Mouse (Mus musculus) spleen, embryonic (tissue): ENCODE measurements around the gene Hist2h3c2.

Experiments used
- CTCF ChIA-PET: fragments of 350-600 bp; sonication (Branson Sonifier 250); formaldehyde crosslinking; loops from one replicate; lab custom pipeline; 2022; lab: Charles Lee

Gene Hist2h3c2

GRCm38 (mm10) chr3:96207819-96208218 lies 31.1 kb downstream of the Hist2h3c2 start:
- CTCF ChIA-PET: no interaction called here

DNA sequence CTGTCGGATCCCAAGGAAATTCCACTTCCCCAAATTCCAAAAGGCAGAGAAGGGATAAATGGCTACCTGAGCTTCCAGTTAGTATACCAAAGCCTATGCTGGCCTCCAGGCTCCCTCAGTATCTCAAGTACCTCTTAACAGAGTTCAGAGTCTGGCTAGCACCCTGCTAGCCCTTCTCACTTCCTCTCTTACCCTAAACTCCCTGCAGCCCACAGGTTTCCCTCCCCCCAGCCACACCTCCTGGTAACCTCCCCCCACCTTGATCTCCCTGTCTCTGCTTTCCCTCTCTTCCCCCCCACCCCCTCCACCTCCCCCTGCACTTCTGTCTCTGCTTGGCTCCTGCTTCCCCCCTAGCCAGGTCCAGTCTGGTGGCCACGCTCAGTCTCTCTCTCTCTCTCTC lies 39.2 kb downstream of the Hist2h3c2 start:
- CTCF ChIA-PET: interaction anchor here (1.1 kb wide), 1 partner anchor 19 kb away, joined by 3 read pairs; no protein-coding TSS in a partner anchor

GRCm38 (mm10) chr3:96198601-96199251 lies 40.2 kb downstream of the Hist2h3c2 start:
- CTCF ChIA-PET: interaction anchor here (0.5 to 1.1 kb wide), 3 partner anchors 20 to 363 kb away, joined by 3 to 4 read pairs (median 3); no protein-coding TSS in a partner anchor

GRCm38 (mm10) chr3:96198181-96198580 lies 40.7 kb downstream of the Hist2h3c2 start:
- CTCF ChIA-PET: interaction anchor here (0.5 to 0.7 kb wide), 3 partner anchors 43 to 364 kb away, joined by 3 to 4 read pairs (median 4); no protein-coding TSS in a partner anchor

DNA sequence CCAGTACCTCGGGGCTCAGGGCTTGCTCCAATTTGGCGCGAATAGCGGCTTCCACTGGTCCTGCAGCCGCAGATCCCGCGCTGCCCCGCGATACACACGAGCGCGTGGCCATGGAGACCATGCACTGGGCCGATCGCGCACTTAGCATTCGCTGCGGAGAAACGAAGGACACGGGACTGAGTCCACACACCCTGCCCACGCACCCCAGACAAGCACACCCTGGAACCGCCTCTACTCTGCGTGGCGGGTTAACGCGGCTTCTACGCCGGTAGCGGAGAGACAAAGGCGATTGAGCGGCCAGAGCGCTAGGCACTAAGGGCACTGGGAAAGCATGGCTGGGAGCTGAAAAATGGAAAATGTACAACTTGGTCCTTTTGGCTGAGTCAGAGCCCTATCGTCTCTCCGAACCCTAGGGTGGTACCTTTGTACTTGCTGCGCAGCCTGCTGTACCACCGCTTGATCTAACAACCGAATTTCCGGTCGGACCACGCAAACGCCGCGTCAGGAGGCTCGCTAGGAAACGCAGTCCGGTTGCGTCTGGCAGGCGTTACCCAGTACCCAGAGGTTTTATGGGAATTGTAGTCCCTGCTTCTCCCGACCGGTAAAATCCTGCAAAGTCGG lies 41.7 kb downstream of the Hist2h3c2 start:
- CTCF ChIA-PET: interaction anchor here (0.5 to 1.1 kb wide), 4 partner anchors 10 to 215 kb away, joined by 3 to 4 read pairs (median 4); no protein-coding TSS in a partner anchor

- CTCF ChIA-PET: interaction anchor here (0.5 to 1.1 kb wide), 4 partner anchors 9 to 57 kb away, joined by 3 to 4 read pairs (median 4); no protein-coding TSS in a partner anchor
Measured at GRCm38 (mm10) chr3:96196437-96197128, 42.3 kb downstream of the Hist2h3c2 start.

GRCm38 (mm10) chr3:96195616-96196313 lies 43.2 kb downstream of the Hist2h3c2 start:
- CTCF ChIA-PET: interaction anchor here (0.7 to 1.1 kb wide), 3 partner anchors 8 to 56 kb away, joined by 3 to 4 read pairs (median 3); no protein-coding TSS in a partner anchor

DNA sequence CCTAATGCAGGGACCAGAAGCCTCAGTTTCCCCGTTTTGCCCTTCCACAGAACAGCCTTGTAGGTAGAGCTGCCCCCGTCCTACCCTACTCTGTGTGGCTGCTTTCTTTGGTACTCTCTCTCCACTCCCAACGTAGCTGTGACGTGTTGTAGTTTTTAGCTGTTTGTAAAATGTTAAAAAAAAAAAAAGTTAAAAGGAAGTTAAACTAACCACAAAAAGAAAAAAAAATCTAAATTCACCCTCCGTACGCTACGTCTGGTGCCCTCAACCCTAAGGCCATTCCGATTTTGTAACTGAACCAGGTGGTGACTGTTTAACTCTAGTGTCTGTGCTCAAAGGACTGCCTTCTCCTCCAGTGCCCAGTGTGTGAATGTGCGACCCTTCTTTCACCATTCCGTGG lies 44.0 kb downstream of the Hist2h3c2 start:
- CTCF ChIA-PET: no interaction called here

GRCm38 (mm10) chr3:96192977-96193376 lies 46.0 kb downstream of the Hist2h3c2 start:
- CTCF ChIA-PET: no interaction called here
